Mouse (Mus musculus) gastrocnemius, postnatal 4 days (tissue): Measurements from ENCODE around the gene Zbtb20. TPM values are rescaled to one million over a fixed set of nuclear protein-coding genes. Genes with fewer than 3 reads are reported as not detected.

Source experiments
- DNase-seq, 2 experiments: peaks; one replicate each; pipeline ENCODE4 v3.0.0; 2021 to 2022; ENCODE audit warnings: low spot score in 2 of 2, mixed read lengths in 2 of 2
- total RNA-seq, 2 experiments: library from RNA; stranded (reverse); gene quantifications; 2 replicates each; pipeline ENCODE4 v1.2.3; 2021

The Zbtb20 gene
- total RNA-seq, 2 experiments from 2014 or later = 93.9 to 114 TPM

- DNase-seq = no peak
Observed at GRCm38 (mm10) chr16:43545261-43545660, 669.6 kb downstream of the Zbtb20 start.

GRCm38 (mm10) chr16:43547323-43548180, 671.9 kb downstream of the Zbtb20 start:
- no peak for DNase-seq

- DNase-seq = no peak
Observed at GRCm38 (mm10) chr16:43548774-43549173, 673.1 kb downstream of the Zbtb20 start.

- DNase-seq = no peak
Observed at GRCm38 (mm10) chr16:43549425-43550089, 673.9 kb downstream of the Zbtb20 start.

- DNase-seq = no peak
Observed at GRCm38 (mm10) chr16:43552443-43552842, 676.8 kb downstream of the Zbtb20 start.

- DNase-seq = no peak
Observed at GRCm38 (mm10) chr16:43557385-43557784, 681.7 kb downstream of the Zbtb20 start.

GRCm38 (mm10) chr16:43561330-43561729, 685.6 kb downstream of the Zbtb20 start:
- DNase-seq = no peak

- no peak for DNase-seq
Observed at GRCm38 (mm10) chr16:43561956-43562355, 686.3 kb downstream of the Zbtb20 start.

- DNase-seq = no peak
Observed at GRCm38 (mm10) chr16:43565872-43566271, 690.2 kb downstream of the Zbtb20 start.

- DNase-seq = no peak
Observed at GRCm38 (mm10) chr16:43566511-43566910, 690.8 kb downstream of the Zbtb20 start.

GRCm38 (mm10) chr16:43571376-43572081, 695.8 kb downstream of the Zbtb20 start:
- no peak for DNase-seq

- DNase-seq = no peak
Observed at GRCm38 (mm10) chr16:43572171-43572570, 696.5 kb downstream of the Zbtb20 start.

- DNase-seq = no peak
Observed at GRCm38 (mm10) chr16:43572766-43573165, 697.1 kb downstream of the Zbtb20 start.

GRCm38 (mm10) chr16:43573181-43573833, 697.6 kb downstream of the Zbtb20 start:
- DNase-seq = peak in 1 of 2 experiments; percentile 34

GRCm38 (mm10) chr16:43574006-43574764, 698.5 kb downstream of the Zbtb20 start:
- DNase-seq = peak; percentile 83 to 94

- no peak for DNase-seq
Observed at GRCm38 (mm10) chr16:43575066-43575465, 699.4 kb downstream of the Zbtb20 start.

- DNase-seq = no peak
Observed at GRCm38 (mm10) chr16:43575507-43575906, 699.8 kb downstream of the Zbtb20 start.

- DNase-seq = peak; percentile 65 to 72
Observed at GRCm38 (mm10) chr16:43577399-43577798, 701.7 kb downstream of the Zbtb20 start.

GRCm38 (mm10) chr16:43578351-43578750, 702.7 kb downstream of the Zbtb20 start:
- DNase-seq = no peak

- DNase-seq = peak in 1 of 2 experiments; percentile 32
Observed at GRCm38 (mm10) chr16:43579111-43579510, 703.4 kb downstream of the Zbtb20 start.
